Mouse (Mus musculus): ENCODE measurements at regions not wholly inside any gene's neighbourhood (a gene's known extent, or its start where the extent isn't known, plus 50 kb on each side); places are given as distances from the start of the nearest gene placed in this dataset.
"Not testable (repeated sequence)": the region's sequence is repeated elsewhere in the genome, so short reads cannot be mapped to it uniquely, and the experiment has no call there.

DNA sequence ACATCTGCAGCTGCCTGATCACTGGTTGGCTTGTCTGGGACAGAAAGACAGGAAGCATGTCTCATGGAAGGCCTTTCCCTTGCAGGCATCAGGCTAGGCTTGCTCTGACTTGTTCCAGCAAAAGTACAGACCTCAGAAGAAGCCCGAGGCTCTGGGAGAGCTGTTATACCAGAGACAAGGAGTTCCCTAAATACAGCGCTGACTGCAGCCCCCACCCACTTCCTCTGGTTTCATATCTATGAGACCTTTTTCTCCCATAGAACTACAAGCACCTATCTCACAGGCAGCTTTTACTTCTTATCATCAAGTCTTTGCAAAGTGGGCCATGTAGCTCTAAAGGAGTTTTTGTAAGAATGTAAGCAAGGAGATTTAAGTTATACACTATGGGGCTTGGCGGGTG lies 312.2 kb upstream of the Vmn1r3 start:
- ATAC-seq (replicated peaks; ENCODE audit: low FRiP score, low TSS enrichment, poor library complexity, severe bottlenecking): peak; percentile 67

DNA sequence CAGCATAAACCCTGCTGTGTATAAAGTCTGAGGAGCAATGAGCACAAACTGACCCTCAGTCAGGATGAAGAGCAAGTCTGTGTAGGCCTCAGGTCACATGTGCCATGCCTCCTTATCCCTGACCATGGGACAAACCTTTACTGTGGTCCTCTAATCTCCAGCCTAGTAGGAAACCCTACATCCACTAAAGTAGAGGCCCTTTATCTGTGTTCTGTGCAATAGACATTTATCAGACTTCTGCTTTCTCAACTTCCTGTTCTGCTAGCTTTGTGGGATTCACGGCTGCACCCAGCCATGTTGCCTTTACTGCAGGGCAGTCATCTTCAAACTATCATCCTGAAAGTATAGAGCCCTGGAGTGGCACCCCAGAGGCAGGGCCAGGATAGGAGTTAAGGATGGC lies 310.8 kb upstream of the Vmn1r3 start:
- ATAC-seq (replicated peaks; ENCODE audit: low FRiP score, low TSS enrichment, poor library complexity, severe bottlenecking): peak; percentile 23

DNA sequence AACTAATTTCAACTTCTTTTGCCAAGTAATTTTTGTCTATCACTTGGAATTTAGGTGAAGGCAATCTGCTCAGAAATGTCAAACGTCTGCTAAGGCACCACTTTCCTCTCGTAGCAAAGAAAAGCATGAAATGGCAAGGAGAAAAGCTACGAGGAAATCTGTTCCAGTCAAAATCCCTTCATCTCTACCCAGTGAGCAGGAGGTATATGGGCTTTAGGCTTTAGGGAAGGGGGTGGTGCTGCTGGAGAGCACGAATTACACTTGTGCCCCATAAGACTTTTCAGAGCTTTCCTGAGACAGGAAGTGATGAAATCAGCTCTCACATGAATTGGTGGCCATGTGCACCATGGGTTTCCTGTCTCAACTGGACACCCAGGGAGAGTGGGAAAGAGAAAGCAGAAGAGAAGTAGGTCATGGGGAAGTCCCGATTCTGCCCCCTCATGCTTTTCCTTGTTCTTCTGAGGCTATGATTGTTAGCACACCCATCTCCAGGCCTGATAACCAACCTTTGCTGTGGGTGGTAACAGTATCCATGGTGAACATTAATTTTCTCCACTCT lies 309.0 kb upstream of the Vmn1r3 start:
- ATAC-seq (replicated peaks; ENCODE audit: low FRiP score, low TSS enrichment, poor library complexity, severe bottlenecking): not testable (repeated sequence)

DNA sequence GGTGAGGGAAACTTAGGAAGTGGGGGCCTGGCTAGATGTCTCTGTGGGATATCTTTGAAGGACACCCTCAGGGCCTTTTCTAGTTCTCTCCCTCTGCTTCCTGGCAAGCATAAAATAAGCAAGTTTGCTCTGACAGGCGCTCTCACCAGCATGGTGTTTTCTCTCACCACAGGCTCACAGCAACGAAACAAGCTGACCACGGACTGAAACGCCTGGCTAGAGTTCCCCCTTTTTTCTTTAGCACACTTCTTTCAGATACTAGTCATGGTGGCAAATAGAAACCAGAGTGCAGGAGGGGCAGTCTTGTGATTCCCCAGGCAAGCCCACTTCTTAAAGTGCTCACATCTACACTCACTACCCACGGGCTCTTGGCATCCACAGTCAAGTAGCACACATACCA lies 305.7 kb upstream of the Vmn1r3 start:
- ATAC-seq (replicated peaks; ENCODE audit: low FRiP score, low TSS enrichment, poor library complexity, severe bottlenecking): not testable (repeated sequence)

DNA sequence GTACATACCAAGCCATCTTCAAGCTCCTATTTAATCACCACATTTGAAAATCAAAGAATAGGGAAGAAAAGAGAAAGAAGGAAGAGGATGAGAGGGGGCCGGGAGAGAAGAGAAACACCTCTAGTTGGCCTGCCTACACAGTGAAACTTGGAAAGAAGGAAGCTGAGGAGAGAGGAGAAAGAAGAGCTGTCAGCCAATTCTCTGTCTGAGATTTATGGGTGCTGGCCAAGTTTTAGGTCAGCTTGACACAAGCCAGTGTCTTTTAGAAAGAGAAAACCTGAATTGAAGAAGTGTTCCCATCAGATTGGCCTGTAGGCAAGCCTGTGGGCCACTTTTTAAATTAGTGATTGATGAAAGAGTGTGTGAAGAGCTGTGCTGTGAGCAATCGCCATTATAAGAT lies 296.9 kb upstream of the Vmn1r3 start:
- ATAC-seq (replicated peaks; ENCODE audit: low FRiP score, low TSS enrichment, poor library complexity, severe bottlenecking): no peak

DNA sequence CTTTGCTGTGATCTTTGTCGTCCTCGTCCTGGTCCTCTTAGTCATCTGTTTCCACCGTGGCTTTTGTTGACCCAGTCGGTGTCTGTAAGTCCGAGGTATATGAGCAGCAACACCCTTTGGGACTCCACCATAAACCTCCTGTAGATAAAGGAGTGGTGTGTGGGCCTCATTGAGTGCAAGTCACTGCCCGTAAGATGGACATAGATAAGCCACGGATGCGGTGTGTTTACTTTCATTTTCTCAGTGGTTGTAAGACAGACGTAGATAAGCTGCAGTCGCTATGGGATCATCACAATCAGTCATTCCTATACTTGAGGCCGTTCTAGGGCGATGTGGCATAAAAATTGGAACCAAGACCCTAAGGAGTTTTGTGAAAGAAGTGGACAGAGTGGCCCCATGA lies 271.6 kb upstream of the Vmn1r3 start:
- ATAC-seq (replicated peaks; ENCODE audit: low FRiP score, low TSS enrichment, poor library complexity, severe bottlenecking): no peak

DNA sequence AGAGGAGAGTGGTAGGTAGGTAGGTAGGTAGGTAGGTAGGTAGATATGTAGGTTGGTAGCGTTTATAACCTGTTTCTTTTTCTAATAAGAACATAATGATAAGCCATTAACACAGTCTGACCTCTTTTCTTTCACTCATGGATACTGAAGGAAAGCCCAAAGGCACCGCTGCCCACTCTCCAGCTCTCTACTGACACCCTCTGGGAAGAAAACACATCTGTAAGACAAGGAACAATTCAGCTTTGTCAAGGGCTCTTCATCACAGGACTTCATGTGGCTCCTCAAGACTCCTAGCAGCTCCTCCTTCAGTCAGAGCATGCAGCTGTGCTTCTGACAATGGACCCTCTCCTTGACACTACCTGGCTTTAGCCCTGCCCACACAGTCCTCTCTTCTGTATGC lies 252.2 kb upstream of the Vmn1r3 start:
- ATAC-seq (replicated peaks; ENCODE audit: low FRiP score, low TSS enrichment, poor library complexity, severe bottlenecking): 0 out of 2 replicates have a peak, but pooled peaks have one; percentile 34

DNA sequence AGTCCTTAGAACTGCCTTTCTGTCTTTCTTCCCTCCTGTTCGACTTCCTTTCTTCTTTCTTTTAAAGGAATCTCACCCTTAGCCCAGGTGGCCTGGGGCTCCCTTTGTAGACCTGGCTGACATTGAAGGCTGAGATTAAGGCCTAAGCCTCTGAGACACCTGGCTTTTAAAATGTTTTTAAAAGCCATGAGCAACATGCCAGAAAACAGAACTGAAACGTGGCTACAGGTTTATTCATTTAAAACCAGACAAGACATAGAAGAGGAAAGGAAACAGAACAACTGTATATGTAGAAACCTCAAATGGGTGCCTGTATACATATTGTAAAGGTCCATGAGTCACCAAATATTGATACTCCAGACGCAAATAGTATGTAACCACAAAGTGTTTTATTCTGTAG lies 242.8 kb upstream of the Vmn1r3 start:
- ATAC-seq (replicated peaks; ENCODE audit: low FRiP score, low TSS enrichment, poor library complexity, severe bottlenecking): no peak

DNA sequence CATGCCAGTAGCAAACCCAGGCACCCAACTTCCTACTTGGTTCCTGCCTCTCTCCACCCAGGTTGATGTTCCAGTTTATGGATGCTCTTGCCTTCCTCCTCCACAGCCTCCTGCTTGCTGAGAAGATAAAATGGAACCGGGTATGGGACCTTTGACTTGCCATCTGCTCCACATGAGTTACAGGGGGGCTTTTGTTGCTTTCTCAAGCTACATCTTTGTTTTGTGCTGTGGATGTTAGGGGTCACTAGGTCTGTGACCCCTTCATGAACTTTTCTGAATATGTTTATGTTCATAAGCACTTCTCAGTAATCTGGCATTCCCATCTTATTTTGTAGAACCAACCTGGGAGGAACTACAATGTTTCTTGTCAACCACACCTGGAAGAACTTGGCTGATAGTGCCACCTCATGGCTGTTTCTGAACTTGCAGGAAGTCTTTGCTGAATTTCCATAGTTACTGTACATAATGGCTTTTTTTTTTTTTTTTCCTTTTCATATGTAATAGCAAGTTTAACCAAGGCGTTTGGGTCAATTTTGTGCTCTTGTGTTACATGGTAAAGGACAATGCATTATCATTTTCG lies 234.9 kb upstream of the Vmn1r3 start:
- peak; percentile 79 for ATAC-seq (replicated peaks; ENCODE audit: low FRiP score, low TSS enrichment, poor library complexity, severe bottlenecking)

DNA sequence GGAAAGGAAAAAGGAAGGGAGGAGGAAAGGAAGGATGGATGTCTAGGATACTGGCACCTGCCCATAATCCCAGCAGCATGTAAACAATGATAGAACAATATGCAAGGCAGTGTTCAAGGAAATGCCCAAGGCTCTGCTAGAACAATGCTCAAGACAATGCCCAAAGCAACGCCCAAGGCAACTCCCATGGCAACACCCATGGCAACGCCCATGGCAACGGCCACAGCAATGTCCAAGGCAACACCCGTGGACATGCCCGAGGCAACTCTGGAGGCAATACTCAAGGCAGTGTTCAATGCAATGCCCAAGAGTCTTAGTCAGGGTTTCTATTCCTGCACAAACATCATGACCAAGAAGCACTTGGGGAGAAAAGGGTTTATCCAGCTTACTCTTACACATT lies 231.5 kb upstream of the Vmn1r3 start:
- ATAC-seq (replicated peaks; ENCODE audit: low FRiP score, low TSS enrichment, poor library complexity, severe bottlenecking): no peak

DNA sequence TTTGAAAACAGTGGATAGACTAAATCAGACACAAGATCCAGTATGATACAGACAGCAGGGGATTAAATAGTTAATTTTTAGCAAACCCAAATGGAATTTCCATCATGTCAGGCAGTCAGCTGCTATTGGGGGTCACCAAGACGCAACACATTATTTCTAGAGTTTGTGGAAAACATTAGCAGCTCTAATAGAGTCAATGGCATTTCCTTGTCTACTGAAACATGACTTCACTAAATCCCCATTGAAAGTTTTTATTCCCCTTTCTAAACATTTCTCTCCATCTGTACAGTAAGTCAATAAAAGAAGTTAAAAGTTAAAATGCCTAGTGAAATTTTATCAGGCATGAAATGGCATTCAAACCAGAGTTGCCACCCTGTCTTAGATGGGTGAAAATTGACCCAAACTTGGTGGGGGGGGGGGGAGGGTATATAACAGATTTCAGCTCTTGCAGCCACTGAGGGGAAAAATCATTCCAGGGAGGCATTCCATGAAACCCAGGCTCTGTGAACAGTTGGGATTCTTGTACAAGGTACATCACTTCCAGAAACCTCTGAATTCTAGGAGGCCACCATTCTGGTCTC lies 229.4 kb upstream of the Vmn1r3 start:
- ATAC-seq (replicated peaks; ENCODE audit: low FRiP score, low TSS enrichment, poor library complexity, severe bottlenecking): not testable (repeated sequence)

DNA sequence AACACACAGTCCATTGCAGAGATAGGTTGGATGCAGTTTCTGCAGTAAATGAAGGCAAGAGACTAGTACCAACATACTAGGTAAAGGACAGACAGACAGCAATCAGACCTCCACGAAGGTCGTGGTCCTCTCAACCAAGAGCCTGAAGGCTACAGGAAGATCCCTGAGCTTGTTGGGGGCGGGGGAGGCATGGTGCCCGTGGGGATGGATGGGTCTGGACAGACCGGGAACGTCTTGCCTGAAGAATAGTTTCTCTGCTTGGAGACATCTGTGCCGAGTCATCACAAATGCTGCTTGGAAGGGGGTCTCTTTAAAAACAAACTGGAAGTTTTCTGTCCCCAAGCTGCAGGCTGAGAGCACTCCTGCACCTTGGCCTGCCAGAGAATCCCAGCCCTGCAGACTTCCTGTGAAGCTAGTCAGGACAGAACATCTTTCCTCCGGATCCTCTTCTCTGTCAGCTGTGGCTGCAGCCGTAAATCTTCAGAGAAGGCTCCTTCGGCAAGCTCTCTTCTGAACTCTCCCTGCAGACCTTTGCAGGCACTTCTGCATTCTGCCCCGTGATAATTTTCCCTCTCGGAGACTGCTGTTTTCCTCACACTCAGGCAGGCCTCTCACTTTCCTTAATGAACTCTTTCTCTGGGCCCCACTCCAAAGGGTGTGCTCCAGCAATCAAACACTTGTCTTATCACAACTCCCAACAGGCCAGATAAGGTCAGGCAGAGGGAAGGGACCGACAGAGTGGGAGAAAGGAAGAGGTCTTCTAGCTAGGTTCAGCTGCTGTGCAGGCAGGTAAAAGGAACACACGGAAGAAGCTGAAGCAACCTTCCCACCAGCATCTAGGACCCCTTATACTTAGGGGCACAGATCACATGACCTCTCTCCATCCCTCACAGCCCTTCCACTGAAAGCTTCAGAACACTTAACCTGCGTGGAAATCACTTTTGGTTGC lies 228.6 kb upstream of the Vmn1r3 start:
- no peak for ATAC-seq (replicated peaks; ENCODE audit: low FRiP score, low TSS enrichment, poor library complexity, severe bottlenecking)

DNA sequence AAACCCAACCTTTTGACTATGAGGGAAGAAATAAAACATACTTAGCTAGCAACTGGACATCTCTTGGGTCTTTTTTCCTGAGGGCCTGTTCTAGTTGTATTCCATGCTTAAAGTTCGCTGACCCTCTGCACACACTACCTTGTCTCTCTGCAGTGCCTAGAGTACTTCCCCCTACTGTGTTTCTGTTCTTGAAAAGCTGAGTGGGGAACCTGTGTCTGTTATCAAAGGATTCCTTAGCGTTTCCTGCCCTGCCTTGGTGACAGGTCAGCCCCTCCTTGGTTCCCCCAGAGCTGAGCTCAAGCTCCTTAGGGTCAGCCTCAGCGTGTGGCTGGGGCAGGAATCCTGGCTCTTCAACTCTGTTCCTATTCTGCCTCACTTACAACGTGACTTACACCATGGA lies 227.2 kb upstream of the Vmn1r3 start:
- not testable (repeated sequence) for ATAC-seq (replicated peaks; ENCODE audit: low FRiP score, low TSS enrichment, poor library complexity, severe bottlenecking)

DNA sequence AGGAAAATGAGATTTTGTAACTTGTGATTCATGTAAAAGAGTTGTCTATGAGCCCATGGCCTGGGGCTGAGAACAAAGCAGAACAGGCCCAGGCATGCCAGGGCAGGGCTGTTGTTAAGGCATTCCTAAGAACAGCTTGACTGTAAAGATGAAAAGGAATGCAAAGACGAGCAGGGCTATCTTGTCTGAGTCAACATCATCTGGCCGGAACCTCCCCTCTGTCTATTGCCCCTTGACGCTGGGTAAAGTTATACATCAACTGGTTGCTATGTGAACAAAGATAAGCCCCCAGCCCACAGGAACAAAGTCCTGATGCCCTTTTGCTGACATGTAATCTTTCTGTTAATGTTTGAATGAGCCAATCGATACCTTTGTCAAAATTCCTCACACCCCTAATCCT lies 217.7 kb upstream of the Vmn1r3 start:
- ATAC-seq (replicated peaks; ENCODE audit: low FRiP score, low TSS enrichment, poor library complexity, severe bottlenecking): not testable (repeated sequence)

DNA sequence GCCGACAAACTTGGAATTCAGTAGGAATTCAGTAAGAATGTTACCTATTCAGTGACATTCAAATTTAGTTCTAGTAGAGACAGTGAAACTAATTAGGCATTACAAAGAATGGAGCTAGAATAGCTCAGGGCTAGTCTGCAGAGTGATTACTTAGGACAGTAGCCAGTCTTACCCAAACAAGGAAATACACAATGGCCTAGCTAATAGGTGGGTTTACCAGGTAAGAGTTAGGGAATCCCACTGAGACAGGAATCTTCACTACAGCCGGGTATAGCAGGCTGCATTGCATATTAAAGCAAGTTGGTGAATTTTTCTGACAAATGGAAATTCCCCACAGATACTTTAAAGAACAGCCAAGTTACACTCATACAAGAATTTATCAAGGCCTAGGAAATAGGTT lies 216.6 kb upstream of the Vmn1r3 start:
- not testable (repeated sequence) for ATAC-seq (replicated peaks; ENCODE audit: low FRiP score, low TSS enrichment, poor library complexity, severe bottlenecking)

DNA sequence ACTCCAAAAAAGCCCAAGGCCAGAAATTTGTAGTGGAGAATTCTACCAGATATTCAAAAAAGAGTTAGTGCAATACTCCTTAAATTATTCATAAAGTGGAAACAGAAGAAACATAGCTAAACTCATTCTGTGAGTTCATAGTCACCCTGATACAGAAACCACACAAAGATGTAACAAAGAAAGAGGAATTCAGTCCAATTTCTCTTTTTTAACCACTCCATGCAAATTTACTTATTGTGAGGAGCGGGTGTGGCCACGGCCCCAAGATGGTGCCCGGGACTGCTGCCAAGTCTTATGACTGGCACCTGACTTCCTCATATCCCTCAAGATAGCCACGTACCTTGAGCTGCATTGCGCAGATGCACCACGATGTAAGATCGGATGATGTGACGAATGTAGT lies 206.4 kb upstream of the Vmn1r3 start:
- not testable (repeated sequence) for ATAC-seq (replicated peaks; ENCODE audit: low FRiP score, low TSS enrichment, poor library complexity, severe bottlenecking)

DNA sequence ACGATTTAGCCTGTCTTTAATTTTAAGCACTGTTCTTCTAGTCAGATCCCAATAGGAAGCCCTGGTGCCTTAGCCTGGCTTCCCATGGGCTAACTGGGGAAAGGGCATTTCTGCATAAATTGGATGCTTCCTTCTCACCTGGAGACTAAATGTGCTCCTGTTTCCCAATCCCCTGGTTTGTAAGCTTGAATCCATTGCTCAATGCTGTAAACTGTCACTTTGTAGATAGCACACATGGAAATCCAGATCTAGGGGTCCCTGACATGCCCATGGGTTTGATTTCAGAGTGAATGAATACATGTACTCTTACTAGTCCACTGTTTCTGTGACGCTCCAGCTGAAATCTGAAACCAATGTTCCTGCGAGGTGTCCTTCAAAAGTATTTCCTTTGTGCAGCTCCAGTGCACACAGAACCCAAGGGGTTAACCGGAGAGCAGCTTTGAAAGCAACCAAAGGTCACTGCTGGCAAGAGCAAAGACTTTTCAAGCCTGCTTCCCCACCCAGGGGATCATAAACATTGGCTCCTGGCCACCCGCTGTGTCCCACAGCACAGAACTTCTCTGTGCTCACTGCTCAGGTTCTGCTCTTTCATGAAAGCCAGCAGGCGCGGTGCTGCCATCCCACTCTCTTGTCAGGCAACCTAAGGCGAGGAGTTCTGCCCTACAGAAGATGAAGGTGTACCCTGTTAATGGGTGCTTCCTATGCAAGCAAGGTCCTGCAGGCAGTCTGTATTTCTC lies 188.0 kb upstream of the Vmn1r3 start:
- not testable (repeated sequence) for ATAC-seq (replicated peaks; ENCODE audit: low FRiP score, low TSS enrichment, poor library complexity, severe bottlenecking)

DNA sequence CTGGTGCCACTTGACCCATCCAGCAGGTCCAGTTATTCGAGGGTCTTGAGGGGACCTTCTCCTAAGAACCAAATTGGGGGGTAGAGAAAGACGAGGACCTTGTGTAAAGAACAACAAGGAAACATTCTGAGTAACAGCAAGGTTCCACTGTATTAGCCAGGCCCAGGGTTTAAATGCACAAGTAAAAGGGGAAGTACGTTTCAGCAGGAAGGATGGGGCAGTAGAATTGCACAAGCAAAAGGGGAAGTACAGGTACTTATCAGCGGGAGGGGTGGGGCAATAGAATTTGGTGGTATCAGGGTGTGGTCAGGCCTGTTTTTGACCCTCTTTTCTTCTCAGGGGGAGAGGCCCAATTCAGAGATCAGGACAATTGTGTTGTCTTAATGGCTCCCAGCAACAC lies 182.9 kb upstream of the Vmn1r3 start:
- not testable (repeated sequence) for ATAC-seq (replicated peaks; ENCODE audit: low FRiP score, low TSS enrichment, poor library complexity, severe bottlenecking)

DNA sequence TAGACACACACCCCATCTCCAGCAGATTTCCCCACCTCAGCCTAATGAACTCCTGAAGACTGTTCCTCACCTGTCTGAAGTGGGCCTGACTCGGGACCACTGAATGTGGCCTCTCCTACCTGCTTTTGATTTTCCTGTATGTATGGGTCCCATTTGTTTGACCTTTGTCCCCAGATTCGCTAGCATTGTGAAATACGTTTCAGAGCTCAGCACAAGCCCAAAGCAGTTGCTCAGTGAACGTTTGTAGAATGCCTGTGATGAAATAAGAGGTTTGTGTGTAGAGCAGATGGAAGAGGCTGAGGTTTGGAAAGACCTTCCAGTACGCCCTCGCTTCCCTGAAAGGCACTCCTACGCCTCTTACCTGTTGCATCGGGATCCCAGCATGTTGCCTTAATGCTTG lies 158.3 kb upstream of the Vmn1r3 start:
- not testable (repeated sequence) for ATAC-seq (replicated peaks; ENCODE audit: low FRiP score, low TSS enrichment, poor library complexity, severe bottlenecking)

DNA sequence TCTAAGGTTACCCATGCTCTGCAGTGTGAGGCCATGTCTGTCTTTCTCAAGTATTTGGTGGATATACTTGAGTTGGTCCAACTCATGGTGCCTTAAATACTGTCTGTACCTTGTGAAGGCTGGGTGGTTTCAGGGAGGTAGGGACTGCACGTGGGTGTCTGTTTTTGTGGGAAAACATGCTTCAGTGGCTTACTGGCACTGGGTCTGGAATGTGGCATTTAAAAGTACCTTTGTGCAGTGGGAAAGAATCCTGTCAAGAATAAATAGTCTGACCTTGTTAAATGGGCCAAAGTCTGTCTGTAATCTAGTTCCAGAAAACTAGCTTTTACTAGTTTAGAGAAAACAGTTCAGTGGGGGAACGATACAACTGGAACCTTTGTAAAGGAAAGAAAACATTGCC lies 157.5 kb upstream of the Vmn1r3 start:
- ATAC-seq (replicated peaks; ENCODE audit: low FRiP score, low TSS enrichment, poor library complexity, severe bottlenecking): not testable (repeated sequence)

Measured in megakaryocyte-erythroid progenitor cell, adult 5-6 weeks (primary cell).